Mouse (Mus musculus) urinary bladder, postnatal 4 days (tissue): ENCODE results near the gene Fstl3.

Experiments
- DNase-seq, 2 experiments: peaks; one replicate each; pipeline ENCODE4 v3.0.0; 2021 to 2022; ENCODE audit warnings: low spot score in 2 of 2

Fstl3 gene

GRCm38 (mm10) chr10:79808728-79809127, 31.7 kb downstream of the Fstl3 start:
- DNase-seq, result no peak

- DNase-seq, result peak; percentile 74 to 90
Observed at GRCm38 (mm10) chr10:79811736-79812637, 34.9 kb downstream of the Fstl3 start.

GRCm38 (mm10) chr10:79814271-79814842, 37.3 kb downstream of the Fstl3 start:
- no peak for DNase-seq

- DNase-seq, result no peak
Observed at GRCm38 (mm10) chr10:79815671-79816494, 38.8 kb downstream of the Fstl3 start.

GRCm38 (mm10) chr10:79817111-79817510, 40.0 kb downstream of the Fstl3 start:
- DNase-seq, result no peak

- no peak for DNase-seq
Observed at GRCm38 (mm10) chr10:79818225-79818624, 41.2 kb downstream of the Fstl3 start.

GRCm38 (mm10) chr10:79819606-79820005, 42.5 kb downstream of the Fstl3 start:
- DNase-seq, result no peak

GRCm38 (mm10) chr10:79820277-79820676, 43.2 kb downstream of the Fstl3 start:
- DNase-seq, result no peak

GRCm38 (mm10) chr10:79820782-79821181, 43.7 kb downstream of the Fstl3 start, which contains the start of gene Misp:
Gene Misp, plus strand, starts transcription at chr10:79820989.
- no peak for DNase-seq

GRCm38 (mm10) chr10:79821731-79822130, 44.7 kb downstream of the Fstl3 start:
- DNase-seq, result no peak

GRCm38 (mm10) chr10:79822372-79822771, 45.3 kb downstream of the Fstl3 start:
- DNase-seq, result no peak

- DNase-seq, result no peak
Observed at GRCm38 (mm10) chr10:79823011-79823410, 45.9 kb downstream of the Fstl3 start.

GRCm38 (mm10) chr10:79824413-79824812, 47.3 kb downstream of the Fstl3 start:
- DNase-seq, result no peak

- no peak for DNase-seq
Observed at GRCm38 (mm10) chr10:79831583-79831982, 54.5 kb downstream of the Fstl3 start.
